Mouse (Mus musculus) erythroblast, embryonic 14.5 days (primary cell): ENCODE measurements around the gene Hdac7.

Source experiments
- GATA1 ChIP-seq: IDR thresholded peaks from 2 replicates; pipeline ENCODE4 v1.6.1; 2012; ENCODE audit warnings: low read length, inconsistent platforms, mixed read lengths
- TAL1 ChIP-seq: IDR thresholded peaks from 3 replicates; pipeline ENCODE4 v1.6.1; 2012; ENCODE audit warnings: low read length, inconsistent platforms, mixed read lengths

DNA sequence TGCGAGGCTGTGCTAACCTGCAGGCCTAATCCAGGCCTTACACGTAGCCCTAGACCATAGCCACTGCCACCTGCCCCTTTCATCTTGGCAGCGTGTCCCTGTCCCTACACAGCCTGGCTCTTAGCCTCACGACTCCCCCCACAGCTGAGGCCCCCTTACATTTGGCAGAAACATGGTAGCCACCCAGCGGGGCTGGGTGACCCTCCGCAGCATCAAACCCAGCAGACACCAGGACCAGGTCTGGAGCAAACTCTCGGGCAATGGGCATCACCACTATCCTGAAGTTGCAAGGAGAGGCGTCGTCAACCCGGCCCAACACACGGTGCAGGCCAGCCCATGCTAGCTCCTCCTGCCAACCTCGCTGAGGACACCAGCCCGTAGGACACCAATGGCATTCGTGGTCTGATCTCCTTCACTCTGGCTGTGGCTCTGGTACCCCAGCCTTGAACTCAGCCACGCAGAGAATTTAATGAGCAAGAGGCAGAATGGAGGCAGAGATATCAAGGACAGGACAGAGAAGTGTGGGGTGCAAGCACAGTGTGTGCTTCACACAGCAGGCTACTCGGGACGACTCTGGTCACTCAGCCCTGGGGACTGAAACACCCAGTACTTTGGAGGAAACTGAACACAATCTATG, 47.5 kb downstream of the Hdac7 start:
- no peak for TF ChIP-seq GATA1
- TF ChIP-seq TAL1: no peak
